Mouse (Mus musculus): ENCODE measurements around the gene Tmem164. TPM values are rescaled to one million over a fixed set of nuclear protein-coding genes. Genes with fewer than 3 reads are reported as not detected.
"Not testable (repeated sequence)": the region's sequence is repeated elsewhere in the genome, so short reads cannot be mapped to it uniquely, and the experiment has no call there.

Gene Tmem164
- 8.5 and 12.4 TPM in 2 replicates for polyA plus RNA-seq (2012; rRNA removed)

DNA sequence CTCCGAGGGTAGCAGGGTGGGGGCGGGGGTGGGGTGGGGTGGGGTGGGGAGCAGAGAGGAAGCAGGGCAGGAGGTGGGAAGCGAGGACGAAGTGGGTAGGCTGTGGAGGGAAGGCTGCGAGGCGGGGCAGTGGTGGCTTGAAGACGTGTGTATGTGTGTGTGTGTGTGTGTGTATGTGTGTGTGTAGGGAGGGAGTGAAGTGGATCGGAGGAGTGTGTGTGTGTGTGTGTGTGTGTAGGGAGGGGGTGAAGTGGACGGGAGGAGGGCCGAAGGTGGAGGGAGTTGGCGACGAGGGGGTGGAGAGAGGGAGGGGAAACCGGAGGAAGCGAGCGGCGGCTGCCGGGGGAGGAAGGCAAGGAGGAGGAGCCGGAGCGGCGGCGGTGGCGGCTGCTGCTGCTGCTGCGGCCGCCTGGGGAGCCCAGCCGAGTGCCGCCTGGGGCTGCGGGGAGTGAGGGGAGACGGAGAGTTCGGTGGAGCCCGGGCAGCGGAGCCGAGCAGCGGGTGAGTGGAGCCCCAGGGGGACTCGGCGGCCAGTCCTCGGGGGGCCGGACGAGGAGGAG, at the start of gene Tmem164:
Tmem164 (plus strand) TSS at position 351 of the 560 bp plus-strand sequence.
- H3K27ac ChIP-seq (ENCODE audit: insufficient read depth, low read depth, low read length) = peak within 1 kb of the TSS; percentile 94
- H3K27me3 ChIP-seq (ENCODE audit: control insufficient read depth, insufficient read depth, low read length) = no peaks in the 10 kb centered on the region
- no peaks in the 10 kb centered on the region for H3K36me3 ChIP-seq (ENCODE audit: control insufficient read depth, insufficient read depth, low read length)
- TF ChIP-seq CTCF (IDR thresholded peaks at IDR 0.05; ENCODE audit: extremely low read depth, insufficient read length, insufficient replicate concordance, low read depth, low read length) = no peak
- peak; percentile 16; the same call in 1 of the 2 replicates for TF ChIP-seq POLR2A (IDR thresholded peaks at IDR 0.05; ENCODE audit: low read depth, low read length)
- peak within 1 kb of the TSS; percentile 100 for H3K4me3 ChIP-seq (ENCODE audit: low read depth, low read length)
- WGBS = 14% methylated on average over 23 of the region's 38 CpGs
- peaks cover 12% of the 10 kb centered on the region for H3K4me1 ChIP-seq (ENCODE audit: control insufficient read depth, insufficient read depth, insufficient read length, low read length)

- H3K4me1 ChIP-seq (ENCODE audit: control insufficient read depth, insufficient read depth, insufficient read length, low read length); H3K27me3 ChIP-seq (ENCODE audit: control insufficient read depth, insufficient read depth, low read length); H3K27ac ChIP-seq (ENCODE audit: insufficient read depth, low read depth, low read length); H3K4me3 ChIP-seq (ENCODE audit: low read depth, low read length); H3K36me3 ChIP-seq (ENCODE audit: control insufficient read depth, insufficient read depth, low read length): not testable (repeated sequence)
- WGBS = 44% methylated on average over 18 of the region's 19 CpGs
Measured at GRCm38 (mm10) chrX:142632990-142633389, 48.2 kb upstream of the Tmem164 start.

GRCm38 (mm10) chrX:142647202-142647601, 34.0 kb upstream of the Tmem164 start:
- Histone ChIP-seq H3K27ac (ENCODE audit: insufficient read depth, low read depth, low read length) (no peak overlapping the region), H3K27me3 (ENCODE audit: control insufficient read depth, insufficient read depth, low read length) (no peaks in the 10 kb centered on the region), H3K4me3 (ENCODE audit: low read depth, low read length) (no peak overlapping the region), H3K36me3 (ENCODE audit: control insufficient read depth, insufficient read depth, low read length) (no peaks in the 10 kb centered on the region), H3K4me1 (ENCODE audit: control insufficient read depth, insufficient read depth, insufficient read length, low read length) (no peaks in the 10 kb centered on the region)
- TF ChIP-seq CTCF (IDR thresholded peaks at IDR 0.05; ENCODE audit: extremely low read depth, insufficient read length, insufficient replicate concordance, low read depth, low read length) = no peak
- TF ChIP-seq POLR2A (IDR thresholded peaks at IDR 0.05; ENCODE audit: low read depth, low read length) = no peak
- WGBS = 69% methylated on average over 1 of the region's 1 CpGs

- 72% methylated on average over 6 of the region's 6 CpGs for WGBS
- TF ChIP-seq POLR2A (IDR thresholded peaks at IDR 0.05; ENCODE audit: low read depth, low read length) (no peak), CTCF (IDR thresholded peaks at IDR 0.05; ENCODE audit: extremely low read depth, insufficient read length, insufficient replicate concordance, low read depth, low read length) (no peak)
- Histone ChIP-seq H3K27me3 (ENCODE audit: control insufficient read depth, insufficient read depth, low read length) (no peaks in the 10 kb centered on the region), H3K4me3 (ENCODE audit: low read depth, low read length) (no peak overlapping the region), H3K27ac (ENCODE audit: insufficient read depth, low read depth, low read length) (no peak overlapping the region), H3K4me1 (ENCODE audit: control insufficient read depth, insufficient read depth, insufficient read length, low read length) (no peaks in the 10 kb centered on the region), H3K36me3 (ENCODE audit: control insufficient read depth, insufficient read depth, low read length) (no peaks in the 10 kb centered on the region)
Measured at GRCm38 (mm10) chrX:142650117-142650764, 31.0 kb upstream of the Tmem164 start.

DNA sequence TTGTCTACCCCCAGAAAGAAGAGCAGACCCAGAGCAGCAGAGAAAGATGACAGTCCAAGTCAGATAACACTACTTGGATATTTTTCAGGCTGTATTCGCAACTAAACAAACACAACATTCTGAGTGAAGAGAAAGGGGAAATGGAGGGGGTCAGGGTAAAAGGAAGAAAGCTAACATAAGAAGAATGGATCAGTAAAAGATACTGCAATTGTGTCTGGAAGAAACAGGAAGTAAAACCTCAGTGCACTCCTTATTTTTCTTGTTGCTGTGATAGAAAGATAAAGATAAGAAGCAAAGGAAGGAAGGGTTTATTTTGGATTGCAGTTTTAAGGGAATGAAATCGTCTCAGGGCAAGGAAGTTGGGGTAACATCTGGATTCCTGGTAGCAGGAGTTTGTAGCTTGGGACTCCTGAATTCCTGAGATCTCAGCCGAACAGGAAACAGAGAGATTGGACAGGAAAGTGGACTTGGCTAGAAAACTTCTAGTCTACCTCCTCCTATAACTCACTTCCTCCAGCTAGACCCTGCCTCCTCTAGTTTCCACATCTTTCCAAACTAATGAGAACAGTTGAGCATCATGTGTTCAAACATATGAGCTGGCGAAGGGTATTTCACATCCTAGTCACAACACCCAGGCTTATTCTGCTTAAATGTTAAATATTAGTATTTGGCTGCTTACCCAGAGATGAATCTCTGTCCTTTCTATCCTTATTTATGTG, 16.3 kb upstream of the Tmem164 start:
- TF ChIP-seq CTCF (IDR thresholded peaks at IDR 0.05; ENCODE audit: extremely low read depth, insufficient read length, insufficient replicate concordance, low read depth, low read length) (no peak), POLR2A (IDR thresholded peaks at IDR 0.05; ENCODE audit: low read depth, low read length) (no peak)

GRCm38 (mm10) chrX:142665423-142665805, 15.8 kb upstream of the Tmem164 start:
- no peak overlapping the region for H3K27ac ChIP-seq (ENCODE audit: insufficient read depth, low read depth, low read length)
- TF ChIP-seq POLR2A (IDR thresholded peaks at IDR 0.05; ENCODE audit: low read depth, low read length) (no peak), CTCF (IDR thresholded peaks at IDR 0.05; ENCODE audit: extremely low read depth, insufficient read length, insufficient replicate concordance, low read depth, low read length) (no peak)
- no peak overlapping the region for H3K4me3 ChIP-seq (ENCODE audit: low read depth, low read length)
- no peaks in the 10 kb centered on the region for H3K4me1 ChIP-seq (ENCODE audit: control insufficient read depth, insufficient read depth, insufficient read length, low read length)
- H3K27me3 ChIP-seq (ENCODE audit: control insufficient read depth, insufficient read depth, low read length) = no peaks in the 10 kb centered on the region
- H3K36me3 ChIP-seq (ENCODE audit: control insufficient read depth, insufficient read depth, low read length) = no peaks in the 10 kb centered on the region

More for the DNA sequence above, 16.3 kb upstream of the Tmem164 start:
- Histone ChIP-seq H3K4me3 (ENCODE audit: low read depth, low read length) (no peak overlapping the region), H3K27me3 (ENCODE audit: control insufficient read depth, insufficient read depth, low read length) (no peaks in the 10 kb centered on the region), H3K27ac (ENCODE audit: insufficient read depth, low read depth, low read length) (no peak overlapping the region), H3K4me1 (ENCODE audit: control insufficient read depth, insufficient read depth, insufficient read length, low read length) (no peaks in the 10 kb centered on the region), H3K36me3 (ENCODE audit: control insufficient read depth, insufficient read depth, low read length) (no peaks in the 10 kb centered on the region)
- WGBS = 54% methylated on average over 4 of the region's 4 CpGs

DNA sequence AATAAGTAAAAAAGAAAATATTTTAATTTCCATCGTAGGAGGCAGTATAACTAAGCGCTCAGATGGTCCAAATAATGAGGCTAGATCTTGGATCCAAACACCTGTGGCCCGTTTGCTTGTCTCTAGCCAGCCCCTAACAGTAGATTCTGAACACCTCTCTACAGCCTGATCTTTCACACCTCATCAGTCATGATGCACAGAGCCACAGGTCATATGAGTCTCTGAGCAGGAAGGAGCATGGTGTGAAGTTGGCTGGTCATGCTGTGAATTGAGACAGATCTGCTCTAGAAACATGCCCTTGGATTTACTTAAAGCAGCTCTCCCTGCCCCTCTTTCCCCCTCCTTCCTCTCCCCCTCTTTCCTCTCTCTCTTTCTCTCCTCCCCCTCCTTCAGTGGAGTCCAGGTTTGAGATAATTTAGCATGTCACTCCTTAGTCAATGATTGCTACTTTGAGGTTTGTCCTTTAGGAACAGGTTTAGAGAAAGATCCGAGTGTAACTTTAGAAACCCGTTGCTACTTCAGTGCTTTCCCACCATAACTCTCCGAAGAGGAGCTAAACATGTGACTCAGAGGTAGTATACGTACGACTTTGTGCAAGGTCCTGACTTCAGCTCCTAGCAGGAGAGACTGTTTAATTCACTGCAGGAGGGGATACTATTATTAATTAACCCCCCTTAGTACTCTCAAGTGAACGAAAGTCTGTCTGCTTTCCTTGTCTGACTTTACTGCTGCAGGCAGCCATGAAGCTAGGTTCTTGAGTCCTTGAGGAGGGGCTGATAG, 11.7 kb upstream of the Tmem164 start:
- H3K4me3 ChIP-seq (ENCODE audit: low read depth, low read length) = no peak overlapping the region
- H3K27ac ChIP-seq (ENCODE audit: insufficient read depth, low read depth, low read length) = no peak overlapping the region
- H3K27me3 ChIP-seq (ENCODE audit: control insufficient read depth, insufficient read depth, low read length) = no peaks in the 10 kb centered on the region
- no peaks in the 10 kb centered on the region for H3K4me1 ChIP-seq (ENCODE audit: control insufficient read depth, insufficient read depth, insufficient read length, low read length)
- TF ChIP-seq POLR2A (IDR thresholded peaks at IDR 0.05; ENCODE audit: low read depth, low read length) (no peak), CTCF (IDR thresholded peaks at IDR 0.05; ENCODE audit: extremely low read depth, insufficient read length, insufficient replicate concordance, low read depth, low read length) (no peak)
- no peaks in the 10 kb centered on the region for H3K36me3 ChIP-seq (ENCODE audit: control insufficient read depth, insufficient read depth, low read length)
- 67% methylated on average over 9 of the region's 9 CpGs for WGBS
